Mouse (Mus musculus): ENCODE measurements around the gene Olfr853.

Olfr853 gene

GRCm38 (mm10) chr9:19540976-19541375 is at the start of gene Olfr853:
Gene Olfr853, minus strand, starts transcription at chr9:19541076.
- no peak for DNase-seq

DNA sequence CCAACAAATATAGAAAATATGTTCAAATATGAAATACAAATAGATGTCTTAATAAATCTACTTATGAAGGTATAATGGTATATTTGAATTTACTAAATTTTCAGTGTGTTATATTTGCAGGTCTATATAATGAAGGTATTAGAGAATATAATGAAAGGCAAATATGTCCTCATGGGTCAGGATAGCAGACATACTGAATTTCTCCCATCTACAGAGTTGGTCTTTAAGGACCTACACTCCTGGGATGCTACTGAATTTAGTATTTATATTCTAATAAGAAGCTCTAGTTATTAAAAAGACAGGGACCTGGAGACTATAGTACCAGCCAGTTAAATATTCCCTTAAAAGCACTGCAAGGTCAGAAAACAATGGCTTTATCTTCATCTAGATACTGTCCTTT is 41.4 kb upstream of the Olfr853 start, which contains the start of gene Olfr855:
TSS of gene Olfr855 (plus strand) at position 301 of the 400 bp plus-strand sequence.
- DNase-seq = no peak

DNA sequence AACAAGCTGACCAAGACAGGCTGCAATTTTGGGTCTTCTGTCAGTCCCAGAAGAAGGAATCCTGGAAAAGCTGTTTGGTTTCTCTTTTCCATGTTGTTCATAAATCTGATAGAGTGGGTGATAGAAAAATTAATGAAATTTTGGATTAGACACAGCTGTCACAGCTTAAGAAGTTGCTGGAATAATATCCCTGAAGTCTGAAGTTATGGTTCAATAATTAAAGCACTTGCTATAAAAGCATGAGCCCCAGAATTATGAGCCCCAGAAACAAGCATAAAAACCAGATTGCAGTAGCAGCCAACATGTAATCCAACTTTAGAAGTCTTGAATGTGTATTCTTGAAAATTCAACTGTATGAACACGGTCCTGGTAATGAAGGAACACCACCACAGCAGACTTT is 26.4 kb upstream of the Olfr853 start, which contains the start of gene Olfr854:
TSS of gene Olfr854 (minus strand) at position 101 of the 400 bp plus-strand sequence.
- DNase-seq = no peak

DNA sequence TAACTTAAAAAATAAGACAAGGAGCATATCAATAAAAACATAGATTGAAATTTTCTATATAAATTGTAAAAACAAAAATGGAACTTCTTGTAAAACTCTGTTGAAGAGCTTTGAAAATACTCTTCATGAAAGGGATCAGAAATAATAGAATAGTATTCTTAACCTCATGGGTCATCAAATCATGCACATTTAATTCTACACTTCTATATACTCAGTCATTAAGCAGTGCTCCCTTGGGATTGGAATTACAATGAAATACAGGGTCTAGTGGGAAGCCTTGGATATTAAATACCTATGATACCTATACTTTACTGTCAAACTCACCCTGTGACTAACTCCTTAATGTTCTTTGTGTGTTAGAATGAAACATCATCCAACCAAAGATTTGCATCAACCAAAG is 47.9 kb downstream of the Olfr853 start, which contains the start of gene Olfr851:
TSS of gene Olfr851 (plus strand) at position 301 of the 400 bp plus-strand sequence.
- DNase-seq = no peak

All from cerebellum, adult 11-12 months (tissue).